Mouse (Mus musculus) midbrain, embryonic 14.5 days (tissue): Measurements from ENCODE around the gene Hgfac. TPM values are rescaled to one million over a fixed set of nuclear protein-coding genes. Genes with fewer than 3 reads are reported as not detected.

ENCODE experiments used
- ATAC-seq: fragments of 200-750 bp; cut with Nextera tagmentation; 2 replicates; pipeline ENCODE4 v1.8.0; 2017; ENCODE audit warnings: moderate number of reproducible peaks, moderate library complexity; ENCODE audit not compliant: low FRiP score, low TSS enrichment
- DNase-seq: peaks from one replicate; pipeline ENCODE4 v3.0.0-alpha.2; 2015
- H3K27ac ChIP-seq: fragments of 300-500 bp; sonication (generic); replicated peaks from 2 replicates; pipeline ENCODE4 v1.5.1; 2014; ENCODE audit warnings: mild to moderate bottlenecking, low read depth, low read length, moderate library complexity
- H3K27me3 ChIP-seq: fragments of 300-500 bp; sonication (generic); 2 replicates; pipeline ENCODE4 v1.6.1; 2014; ENCODE audit warnings: low read length, control low read depth, mixed read lengths; ENCODE audit not compliant: control insufficient read depth, insufficient read depth
- H3K36me3 ChIP-seq: fragments of 300-500 bp; sonication (generic); 2 replicates; pipeline ENCODE4 v1.6.1; 2014; ENCODE audit warnings: low read length, control low read depth; ENCODE audit not compliant: control insufficient read depth, insufficient read depth
- H3K4me1 ChIP-seq: fragments of 300-500 bp; sonication (generic); 2 replicates; pipeline ENCODE4 v1.6.1; 2014; ENCODE audit warnings: mild to moderate bottlenecking, antibody characterized with exemption, low read length, control low read depth; ENCODE audit not compliant: control insufficient read depth, insufficient read depth
- H3K4me2 ChIP-seq: fragments of 300-500 bp; sonication (generic); 2 replicates; pipeline ENCODE4 v1.6.1; 2014; ENCODE audit warnings: mild to moderate bottlenecking, low read length, moderate library complexity
- H3K4me3 ChIP-seq: fragments of 300-500 bp; sonication (generic); replicated peaks from 2 replicates; pipeline ENCODE4 v1.5.1; 2014; ENCODE audit warnings: low read depth, low read length
- H3K9ac ChIP-seq: fragments of 300-500 bp; sonication (generic); replicated peaks from 2 replicates; pipeline ENCODE4 v1.6.1; 2014; ENCODE audit warnings: mild to moderate bottlenecking, low read length, moderate library complexity
- H3K9me3 ChIP-seq: fragments of 300-500 bp; sonication (generic); 2 replicates; pipeline ENCODE4 v1.6.1; 2016; ENCODE audit warnings: low read length, control low read depth, mixed read lengths; ENCODE audit not compliant: control insufficient read depth
- WGBS: fragments of 180-500 bp; shearing (Covaris S2); extraction: QIAGEN DNeasy Blood & Tissue Kit; methylation state at CpG from one replicate; pipeline ENCODE4 v1.1.7; 2014; 5-methylcytosine and 5-hydroxymethylcytosine counted together
- polyA plus RNA-seq: library from polyadenylated mRNA; unstranded; fragments of >200 nt; fragmentation: Nextera tagmentation; extraction: Ambion mirVana; gene quantifications from 2 replicates; pipeline ENCODE4 v1.2.1, GENCODE M21; 2014

Hgfac gene
- polyA plus RNA-seq, 1 experiment from 2014 or later: 1.1 TPM

- Histone ChIP-seq H3K9ac (no peak overlapping the region), H3K27me3 (no peaks in the 10 kb centered on the region), H3K36me3 (peaks cover 92% of the 10 kb centered on the region), H3K9me3 (no peaks in the 10 kb centered on the region), H3K27ac (no peak overlapping the region), H3K4me1 (no peaks in the 10 kb centered on the region), H3K4me2 (no peak overlapping the region), H3K4me3 (no peak overlapping the region)
- ATAC-seq (no peak), DNase-seq (no peak)
- 89% methylated on average over 5 of the region's 5 CpGs for WGBS
Observed at GRCm38 (mm10) chr5:35029755-35030154, 11.6 kb upstream of the Hgfac start.

DNA sequence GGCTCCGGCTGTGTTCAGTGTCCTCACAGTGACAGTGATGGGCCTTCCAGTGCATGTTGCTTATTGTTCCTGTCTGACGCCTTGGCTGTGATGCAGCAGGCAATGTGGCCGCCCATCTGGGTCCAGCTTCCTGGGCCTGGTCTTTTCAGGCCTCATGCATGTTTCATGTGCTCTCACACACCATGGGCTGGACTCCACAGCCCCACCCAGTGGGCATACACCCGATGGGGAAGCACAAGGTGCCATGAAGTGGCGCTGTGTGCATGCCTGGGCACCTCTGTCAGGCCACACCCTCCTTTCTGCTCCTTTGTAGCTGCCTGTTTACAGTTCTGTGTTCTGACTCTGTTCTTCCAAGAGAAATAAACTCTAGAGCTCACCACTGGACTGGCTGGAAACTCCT lies 8.2 kb upstream of the Hgfac start:
- Histone ChIP-seq H3K27me3 (no peaks in the 10 kb centered on the region), H3K4me3 (no peak overlapping the region), H3K9ac (no peak overlapping the region), H3K36me3 (peaks cover 59% of the 10 kb centered on the region), H3K9me3 (no peaks in the 10 kb centered on the region), H3K4me2 (no peak overlapping the region), H3K27ac (0 out of 2 replicates have a peak overlapping the region, but pooled peaks have one; percentile 13), H3K4me1 (no peaks in the 10 kb centered on the region)
- WGBS: 60% methylated on average over 5 of the region's 5 CpGs
- ATAC-seq (no peak), DNase-seq (peak; percentile 27)

DNA sequence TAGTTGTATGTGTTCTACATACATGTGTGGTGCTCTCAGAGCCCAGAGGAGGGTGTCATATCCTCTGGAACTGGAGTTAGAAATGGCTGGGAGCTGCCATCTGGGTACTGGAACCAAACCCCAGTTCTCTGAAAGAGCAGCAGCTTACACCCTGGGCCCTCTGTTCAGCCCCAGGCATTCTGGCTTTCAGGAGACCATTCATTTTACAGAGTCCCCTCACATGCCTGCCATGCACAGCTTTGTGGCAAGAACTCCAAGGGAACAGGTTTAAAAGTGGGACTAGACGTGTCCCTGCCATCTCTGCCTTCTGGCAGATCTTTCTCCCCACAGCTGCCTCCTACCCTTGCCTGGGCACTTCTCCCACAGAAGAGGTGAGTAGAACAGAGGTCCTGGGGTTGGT lies 7.7 kb upstream of the Hgfac start:
- Histone ChIP-seq H3K27me3 (no peaks in the 10 kb centered on the region), H3K9me3 (no peaks in the 10 kb centered on the region), H3K9ac (no peak overlapping the region), H3K4me1 (no peaks in the 10 kb centered on the region), H3K4me3 (no peak overlapping the region), H3K36me3 (peaks cover 54% of the 10 kb centered on the region), H3K27ac (no peak overlapping the region), H3K4me2 (no peak overlapping the region)
- 97% methylated on average over 1 of the region's 1 CpGs for WGBS
- ATAC-seq: no peak
- DNase-seq: no peak

- Histone ChIP-seq H3K27me3 (no peaks in the 10 kb centered on the region), H3K9ac (no peak overlapping the region), H3K9me3 (no peaks in the 10 kb centered on the region), H3K4me2 (no peak overlapping the region), H3K36me3 (peaks cover 39% of the 10 kb centered on the region), H3K4me3 (no peak overlapping the region), H3K27ac (no peak overlapping the region), H3K4me1 (no peaks in the 10 kb centered on the region)
- no peak for DNase-seq
- ATAC-seq: no peak
- 96% methylated on average over 5 of the region's 5 CpGs for WGBS
Observed at GRCm38 (mm10) chr5:35035141-35035540, 6.2 kb upstream of the Hgfac start.

GRCm38 (mm10) chr5:35035795-35036194 lies 5.5 kb upstream of the Hgfac start:
- H3K27me3 ChIP-seq: no peaks in the 10 kb centered on the region
- WGBS: 82% methylated on average over 4 of the region's 4 CpGs
- no peak overlapping the region for H3K4me3 ChIP-seq

DNA sequence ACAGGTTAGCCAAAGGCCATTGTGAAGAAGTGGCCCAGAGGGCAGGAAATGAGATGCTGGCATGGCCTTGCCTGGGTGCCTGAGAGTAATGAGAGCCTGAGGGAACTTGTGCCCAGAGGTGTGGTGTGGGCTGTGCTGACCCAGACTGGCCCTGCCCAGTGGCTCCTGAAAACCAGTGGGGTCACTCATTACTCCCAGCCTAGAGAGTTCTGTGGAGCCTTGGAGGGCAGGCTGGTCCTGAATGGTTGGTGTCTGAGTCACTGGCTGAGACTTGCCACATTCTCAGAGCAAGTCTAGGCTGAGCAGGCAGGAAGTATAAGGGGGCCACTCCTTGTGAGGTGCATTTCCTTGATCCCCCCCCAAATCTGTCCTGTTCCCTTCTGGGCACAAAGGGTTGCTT lies 3.9 kb upstream of the Hgfac start:
- Histone ChIP-seq H3K9ac (no peak overlapping the region), H3K27me3 (no peaks in the 10 kb centered on the region), H3K4me1 (no peaks in the 10 kb centered on the region), H3K36me3 (peaks cover 17% of the 10 kb centered on the region), H3K27ac (no peak overlapping the region), H3K9me3 (no peaks in the 10 kb centered on the region), H3K4me2 (no peak overlapping the region), H3K4me3 (no peak overlapping the region)
- DNase-seq (no peak), ATAC-seq (no peak)

More at GRCm38 (mm10) chr5:35035795-35036194, 5.5 kb upstream of the Hgfac start:
- H3K9ac ChIP-seq: no peak overlapping the region
- no peak for DNase-seq
- ATAC-seq: no peak
- H3K9me3 ChIP-seq: no peaks in the 10 kb centered on the region
- H3K27ac ChIP-seq: no peak overlapping the region
- no peak overlapping the region for H3K4me2 ChIP-seq
- H3K36me3 ChIP-seq: peaks cover 33% of the 10 kb centered on the region
- no peaks in the 10 kb centered on the region for H3K4me1 ChIP-seq

DNA sequence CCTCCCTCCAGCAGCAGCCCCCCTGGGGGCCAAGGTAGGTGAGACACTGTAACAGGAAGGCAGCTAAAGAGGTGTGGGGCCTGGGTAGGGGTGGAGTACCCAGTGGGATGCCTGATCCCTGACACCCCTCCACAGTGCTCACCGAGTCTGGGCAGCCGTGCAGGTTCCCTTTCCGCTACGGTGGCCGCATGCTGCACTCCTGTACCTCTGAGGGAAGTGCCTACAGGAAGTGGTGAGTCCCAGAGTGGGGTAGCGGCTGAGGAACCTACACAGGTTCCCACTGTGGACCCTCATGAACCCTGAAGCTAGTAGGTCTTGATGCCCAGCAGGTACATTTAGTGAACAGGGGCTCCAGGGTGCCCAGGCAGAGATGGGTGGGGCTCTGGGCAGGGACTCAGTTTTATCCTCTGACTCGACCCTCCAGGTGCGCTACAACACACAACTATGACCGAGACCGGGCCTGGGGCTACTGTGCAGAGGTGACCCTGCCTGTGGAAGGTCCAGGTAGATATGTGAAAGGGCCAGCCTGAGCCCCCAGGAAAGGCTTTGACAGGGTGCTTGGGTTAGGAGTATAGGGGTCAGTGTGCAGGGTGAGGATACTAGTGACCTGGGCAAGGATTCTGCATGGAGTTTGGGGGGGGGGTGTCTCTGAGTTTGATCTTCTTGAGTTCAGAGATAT lies 1.3 kb downstream of the Hgfac start:
- no peak overlapping the region for H3K4me3 ChIP-seq
- 80% methylated on average over 10 of the region's 10 CpGs for WGBS
- H3K9ac ChIP-seq: no peak overlapping the region
- ATAC-seq (peak; percentile 9; the same call in 1 of the 2 replicates), DNase-seq (no peak)
- H3K27me3 ChIP-seq: no peaks in the 10 kb centered on the region
- no peaks in the 10 kb centered on the region for H3K36me3 ChIP-seq
- H3K4me1 ChIP-seq: no peaks in the 10 kb centered on the region
- H3K4me2 ChIP-seq: no peak overlapping the region
- no peak overlapping the region for H3K27ac ChIP-seq
- no peaks in the 10 kb centered on the region for H3K9me3 ChIP-seq

GRCm38 (mm10) chr5:35043110-35043451 lies 1.8 kb downstream of the Hgfac start:
- Histone ChIP-seq H3K9me3 (no peaks in the 10 kb centered on the region), H3K4me3 (no peak overlapping the region), H3K27ac (no peak overlapping the region), H3K27me3 (no peaks in the 10 kb centered on the region), H3K9ac (no peak overlapping the region), H3K4me2 (no peak overlapping the region), H3K4me1 (no peaks in the 10 kb centered on the region), H3K36me3 (no peaks in the 10 kb centered on the region)
- WGBS: 24% methylated on average over 1 of the region's 1 CpGs
- peak; percentile 94 for DNase-seq
- peak; percentile 80 for ATAC-seq

- Histone ChIP-seq H3K9me3 (no peaks in the 10 kb centered on the region), H3K4me3 (no peak overlapping the region), H3K27ac (no peak overlapping the region), H3K27me3 (no peaks in the 10 kb centered on the region), H3K36me3 (no peaks in the 10 kb centered on the region), H3K4me2 (no peak overlapping the region), H3K9ac (no peak overlapping the region), H3K4me1 (no peaks in the 10 kb centered on the region)
- no peak for DNase-seq
- 73% methylated on average over 5 of the region's 5 CpGs for WGBS
- ATAC-seq: no peak
Observed at GRCm38 (mm10) chr5:35050541-35050940, 9.2 kb downstream of the Hgfac start.
